Mouse (Mus musculus) heart, adult 9 months (tissue): ENCODE data around the gene Phf20.

Experiments
- DNase-seq, 2 experiments: peaks; one replicate each; pipeline ENCODE4 v3.0.0; 2022; ENCODE audit warnings: low spot score in 2 of 2

Gene Phf20

DNA sequence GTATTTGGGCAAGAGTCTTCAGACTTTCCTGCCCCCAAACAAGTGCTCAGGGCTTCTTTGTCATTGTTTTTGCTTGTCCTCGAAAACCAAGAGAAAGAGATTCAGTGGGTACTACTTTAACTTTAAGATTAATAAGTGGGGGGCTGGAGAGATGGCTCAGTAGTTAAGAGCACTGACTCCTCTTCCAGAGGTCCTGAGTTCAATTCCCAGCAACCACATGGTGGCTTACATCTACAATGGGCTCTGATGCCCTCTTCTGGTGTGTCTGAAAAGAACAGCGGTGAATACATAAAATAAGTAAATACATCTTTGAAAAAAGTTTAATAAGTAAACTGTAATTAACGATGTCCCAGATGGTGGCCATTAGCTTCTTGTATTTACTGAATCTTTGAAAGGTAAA lies 116.9 kb downstream of the Phf20 start:
- DNase-seq = no peak

DNA sequence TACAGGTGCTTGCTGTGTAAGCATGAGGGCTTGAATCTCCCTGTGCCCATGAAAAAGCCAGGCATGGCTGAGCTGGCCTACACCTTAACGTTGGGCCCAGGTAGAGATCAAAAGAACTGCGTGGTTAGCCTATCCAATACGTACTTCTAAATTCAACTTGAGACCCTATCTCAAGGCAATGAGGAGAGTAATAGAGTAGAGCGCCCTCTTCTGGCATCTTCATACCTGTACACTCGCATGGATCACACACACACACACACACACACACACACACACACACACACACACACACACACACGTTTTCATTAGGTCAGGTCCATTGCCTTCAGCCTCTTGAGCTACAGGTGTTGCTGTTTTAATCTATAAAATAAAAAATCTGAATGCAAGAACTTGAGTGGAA lies 118.5 kb downstream of the Phf20 start:
- no peak for DNase-seq

DNA sequence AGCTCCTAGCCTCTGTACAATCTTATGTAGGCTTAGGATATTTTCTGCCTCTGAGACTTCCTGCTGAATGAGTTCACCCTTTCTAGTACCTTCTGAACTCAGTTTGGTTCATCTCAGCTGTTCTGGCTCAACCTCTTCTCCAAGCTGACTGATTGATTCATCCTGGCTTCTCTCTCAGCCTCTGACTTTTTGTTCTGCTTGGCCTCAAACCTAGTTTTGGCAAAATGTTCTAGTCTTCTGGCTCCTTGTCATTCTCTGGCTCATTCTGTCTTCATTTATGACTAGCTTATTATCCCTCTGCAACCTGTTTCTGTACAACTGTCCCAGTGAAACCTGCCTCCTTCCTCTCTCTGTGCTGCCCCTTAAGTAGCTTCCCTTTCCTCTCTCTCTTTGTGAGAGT lies 122.2 kb downstream of the Phf20 start:
- DNase-seq = peak in 1 of 2 experiments; percentile 57

DNA sequence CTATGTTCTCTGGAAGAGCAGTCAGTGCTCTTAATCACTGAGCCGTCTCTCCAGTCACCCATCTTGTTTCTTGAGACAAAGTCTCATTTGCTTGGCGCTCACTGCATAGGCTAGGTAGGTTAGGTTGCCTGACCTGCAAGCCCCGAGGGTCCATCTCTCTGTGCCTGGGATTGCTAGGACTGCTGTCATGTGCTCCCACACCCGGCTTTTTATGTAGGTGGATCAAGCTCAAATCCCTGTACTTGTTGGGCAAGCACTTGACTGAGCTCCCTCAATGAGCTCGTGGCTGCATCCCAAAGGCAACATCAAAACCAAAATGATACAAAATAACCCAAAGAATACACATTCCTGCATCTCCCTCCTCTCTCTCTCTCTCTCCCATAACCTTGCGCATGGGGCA lies 125.3 kb downstream of the Phf20 start:
- DNase-seq = no peak

DNA sequence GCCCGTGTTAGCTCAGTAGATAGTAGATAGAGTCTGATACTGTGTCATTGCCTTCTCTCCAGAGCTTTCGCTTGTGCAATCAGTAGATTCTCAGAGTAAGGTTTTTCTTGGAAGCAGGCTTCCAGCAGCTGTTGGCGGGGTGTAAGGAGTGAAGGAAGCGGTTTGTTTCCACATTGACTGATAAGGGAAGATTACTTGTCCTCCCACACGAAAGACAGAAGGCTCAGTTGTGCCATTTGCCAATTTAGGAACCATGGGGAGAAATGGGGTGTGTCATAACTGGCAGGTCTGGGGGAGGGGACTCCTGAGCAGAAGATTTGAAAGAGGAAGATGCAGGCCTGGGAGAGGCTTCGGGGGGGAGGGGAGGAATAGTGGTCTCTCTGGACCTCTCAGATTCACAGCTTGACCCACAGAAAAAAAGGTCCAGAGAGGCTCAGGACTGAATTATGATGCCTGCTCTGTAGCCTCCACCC lies 127.9 kb downstream of the Phf20 start:
- peak; percentile 75 to 78 for DNase-seq

DNA sequence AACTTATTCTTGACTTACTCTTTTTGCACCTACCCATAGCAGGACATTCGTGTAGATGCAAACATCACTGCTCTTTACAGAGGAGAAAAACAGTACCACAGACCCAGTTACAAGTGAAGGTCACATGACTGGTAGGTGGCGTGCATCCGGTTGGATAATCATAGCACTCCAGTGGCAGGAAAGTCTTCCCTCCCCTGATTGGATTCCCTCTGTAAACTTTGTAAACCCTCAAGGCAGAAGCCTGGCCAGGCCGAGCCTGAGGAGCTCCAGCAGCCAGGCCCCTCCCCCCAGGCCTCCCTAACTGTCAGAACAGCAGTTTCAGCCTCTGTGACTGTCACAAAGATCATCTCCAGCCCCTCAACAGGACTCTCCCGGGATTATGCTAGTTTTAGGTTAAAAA lies 128.4 kb downstream of the Phf20 start:
- peak; percentile 59 to 68 for DNase-seq

DNA sequence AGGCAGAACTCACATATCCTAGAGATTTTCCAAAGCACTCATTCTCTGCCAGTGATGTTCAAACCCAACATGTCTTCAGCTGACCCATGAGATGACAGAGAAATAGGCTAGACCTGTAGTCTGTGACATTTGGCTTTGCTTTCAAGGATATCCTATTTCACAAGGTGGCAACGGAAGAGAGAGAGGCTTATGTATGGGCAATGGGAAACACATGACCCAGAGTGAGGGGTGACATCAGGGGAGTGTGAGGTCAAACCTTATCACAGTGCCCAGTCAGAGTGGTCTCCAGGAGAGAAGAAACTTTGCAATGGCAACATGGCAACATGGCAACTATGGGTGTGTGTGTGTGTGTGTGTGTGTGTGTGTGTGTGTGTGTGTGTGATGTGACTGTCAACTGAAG lies 134.4 kb downstream of the Phf20 start:
- DNase-seq = no peak

DNA sequence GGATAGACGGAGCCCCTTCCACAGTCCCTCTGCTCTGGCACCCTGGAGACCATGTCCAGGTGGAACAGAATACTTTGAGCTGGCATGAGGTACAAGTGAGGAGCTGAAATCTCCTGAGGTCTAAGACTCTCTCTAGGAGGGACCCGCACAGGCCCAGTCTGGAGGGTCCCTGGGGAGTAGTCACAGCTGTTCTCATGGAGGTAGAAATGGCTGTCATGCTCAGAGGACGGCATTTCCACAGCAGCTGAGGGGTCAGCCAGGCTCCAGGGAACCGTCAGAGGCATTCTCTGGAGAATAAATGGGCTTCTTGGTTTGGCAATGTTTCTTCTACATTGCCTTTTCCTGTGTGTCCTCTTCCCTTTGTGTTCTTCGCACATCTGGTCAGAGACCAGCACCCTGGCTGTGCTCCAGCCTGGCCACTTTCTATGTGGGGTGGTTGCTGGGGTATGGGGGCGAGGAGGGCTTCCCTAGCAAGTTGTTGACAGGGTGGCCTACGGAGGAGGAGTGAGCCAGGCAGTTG lies 135.2 kb downstream of the Phf20 start:
- no peak for DNase-seq

DNA sequence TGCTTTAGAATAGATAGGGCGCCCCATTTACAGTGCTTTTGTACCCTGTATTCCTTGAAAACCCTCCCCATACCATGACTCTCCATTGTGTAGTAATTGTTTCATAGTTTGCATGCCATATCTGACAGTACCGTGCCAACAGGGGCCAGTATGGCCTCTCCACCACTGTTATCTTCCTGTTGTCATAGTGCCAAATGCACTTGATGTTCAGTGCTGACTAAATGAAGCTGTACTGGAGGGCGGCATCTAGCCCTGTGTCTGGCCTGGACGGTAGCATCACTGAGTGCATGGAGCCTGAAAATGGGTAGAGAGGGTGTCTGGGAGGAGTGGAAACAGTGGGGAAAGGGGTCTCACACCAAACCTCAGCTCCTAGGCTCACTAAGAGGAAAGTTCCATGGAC lies 143.8 kb downstream of the Phf20 start:
- no peak for DNase-seq

DNA sequence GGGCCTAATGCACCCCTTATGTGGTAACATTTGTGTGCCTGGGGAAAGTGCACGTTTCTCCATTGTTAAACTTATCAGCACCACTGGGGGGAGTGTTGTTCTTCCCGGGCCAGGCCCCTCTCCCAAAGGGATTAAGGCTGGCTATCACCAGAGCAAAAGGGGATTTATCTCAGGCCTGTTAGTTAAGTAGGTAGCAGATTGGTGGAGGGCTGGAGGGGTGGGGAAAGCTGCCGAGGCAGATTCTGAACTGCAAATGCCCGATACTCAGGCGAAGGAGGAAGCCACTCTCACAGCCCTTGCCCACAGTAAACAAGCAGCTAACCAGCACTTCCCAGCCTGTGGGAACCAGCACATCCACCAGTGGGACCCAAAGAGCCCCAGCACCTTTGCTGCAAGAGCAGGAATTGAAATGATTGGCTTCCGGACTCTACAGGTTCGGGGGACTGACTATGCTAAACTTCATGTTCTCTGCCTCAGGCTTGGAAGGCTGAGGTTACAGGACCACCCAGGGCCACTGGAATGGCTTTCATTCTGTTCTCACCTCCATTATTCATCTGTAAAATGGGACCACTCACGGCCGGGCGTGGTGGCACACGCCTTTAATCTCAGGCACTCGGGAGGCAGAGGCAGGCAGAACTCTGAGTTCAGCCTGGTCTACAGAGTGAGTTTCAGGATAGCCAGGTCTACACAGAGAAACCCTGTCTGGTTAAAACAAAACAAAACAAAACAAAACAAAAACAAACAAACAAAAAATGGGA lies 148.7 kb downstream of the Phf20 start:
- no peak for DNase-seq

DNA sequence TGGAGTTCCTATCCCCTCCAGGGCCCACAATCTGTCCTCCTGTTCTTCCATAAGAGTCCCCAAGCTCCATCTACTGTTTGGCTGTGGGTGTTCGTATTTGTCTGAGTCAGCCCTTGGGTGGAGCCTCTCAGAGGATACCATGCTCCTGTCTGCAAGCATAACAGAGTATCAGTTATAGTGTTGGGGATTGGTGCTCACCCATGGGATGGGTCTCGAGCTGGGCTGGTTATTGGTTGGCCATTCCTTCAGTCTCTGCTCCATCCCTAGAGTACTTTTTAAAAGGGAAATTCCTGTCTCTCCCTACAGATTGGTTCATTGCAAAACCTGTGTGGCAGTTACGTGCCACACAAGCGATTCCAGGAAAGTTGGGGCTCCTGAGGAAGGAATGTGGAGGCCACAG lies 152.5 kb downstream of the Phf20 start:
- DNase-seq = no peak

DNA sequence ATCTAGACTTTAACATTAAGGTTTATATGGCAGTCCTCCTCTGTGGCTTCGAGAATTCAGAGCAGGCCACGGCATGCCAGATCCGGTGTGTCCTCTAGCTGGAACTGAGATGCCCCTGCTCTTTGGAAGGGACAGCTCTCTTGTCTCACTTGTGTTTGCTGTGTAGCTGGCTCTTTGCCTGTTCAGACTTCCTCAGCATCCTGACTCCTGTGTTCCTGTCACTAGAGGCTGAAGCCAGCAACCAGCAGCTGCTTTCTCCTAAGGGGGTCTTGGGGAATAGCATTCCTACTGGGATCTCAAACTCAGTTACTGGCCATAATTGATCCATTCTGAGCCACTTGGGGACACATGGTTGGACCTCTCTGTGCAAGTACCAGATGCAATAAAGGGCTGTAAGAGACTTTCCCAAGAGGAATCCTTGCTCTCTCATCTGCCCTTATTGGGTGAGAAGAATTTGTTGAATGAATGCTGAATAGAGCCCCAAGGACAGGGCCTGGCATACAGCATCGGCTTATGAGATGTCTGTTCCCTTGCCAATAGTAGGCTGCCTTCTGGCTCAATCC lies 153.1 kb downstream of the Phf20 start:
- DNase-seq = no peak

DNA sequence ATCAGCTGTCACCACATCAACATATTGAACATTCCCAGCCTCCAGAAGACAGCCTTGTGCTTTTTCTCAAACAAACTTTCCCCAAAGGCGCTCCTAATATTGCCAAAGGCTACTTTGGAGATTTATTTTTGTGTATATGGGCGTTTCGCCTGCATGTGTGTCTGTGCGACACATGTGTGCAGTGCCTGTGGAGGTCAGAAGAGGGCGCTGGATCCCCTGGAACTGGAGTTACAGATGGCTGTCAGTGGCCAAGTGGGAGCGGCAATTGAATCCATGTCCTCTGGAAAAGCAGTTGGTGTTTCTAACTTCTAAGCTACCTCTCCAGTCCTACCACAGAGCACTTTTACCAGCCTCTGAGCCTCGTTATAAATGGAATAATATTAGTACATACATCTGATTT lies 155.0 kb downstream of the Phf20 start:
- DNase-seq = no peak

DNA sequence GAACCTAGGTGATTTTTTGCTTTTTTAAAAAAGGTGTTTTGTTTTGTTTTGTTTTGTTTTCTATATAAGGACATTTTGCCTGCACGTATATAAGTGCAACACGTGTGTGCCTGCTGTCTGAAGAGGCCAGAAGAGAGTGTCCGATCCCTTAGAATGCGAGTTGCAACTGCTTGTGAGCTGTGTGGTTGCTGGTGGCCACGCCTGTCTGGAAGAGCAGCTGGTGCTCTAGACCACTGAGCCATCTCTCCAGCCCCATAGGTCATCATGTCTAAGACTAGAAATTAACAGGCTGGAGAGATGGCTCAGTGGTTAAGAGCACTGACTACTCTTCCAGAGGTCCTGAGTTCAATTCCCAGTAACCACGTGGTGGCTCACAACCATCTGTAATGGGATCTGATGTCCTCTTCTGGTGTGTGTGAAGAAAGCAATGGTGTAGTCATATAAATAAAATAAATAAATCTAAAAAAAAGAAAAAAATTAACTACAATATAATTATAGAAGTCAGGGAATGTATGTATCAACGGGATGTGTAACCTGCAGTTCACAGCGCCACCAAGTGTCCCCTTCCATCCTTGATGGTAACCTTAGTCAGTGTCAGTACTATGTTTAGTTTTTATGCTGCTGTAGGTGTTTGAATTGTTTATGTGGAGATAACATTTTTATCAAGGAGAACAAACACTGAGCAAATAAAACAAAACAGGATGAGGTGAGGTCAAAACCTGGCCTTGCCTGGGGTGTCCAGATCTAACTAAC lies 156.3 kb downstream of the Phf20 start:
- no peak for DNase-seq

DNA sequence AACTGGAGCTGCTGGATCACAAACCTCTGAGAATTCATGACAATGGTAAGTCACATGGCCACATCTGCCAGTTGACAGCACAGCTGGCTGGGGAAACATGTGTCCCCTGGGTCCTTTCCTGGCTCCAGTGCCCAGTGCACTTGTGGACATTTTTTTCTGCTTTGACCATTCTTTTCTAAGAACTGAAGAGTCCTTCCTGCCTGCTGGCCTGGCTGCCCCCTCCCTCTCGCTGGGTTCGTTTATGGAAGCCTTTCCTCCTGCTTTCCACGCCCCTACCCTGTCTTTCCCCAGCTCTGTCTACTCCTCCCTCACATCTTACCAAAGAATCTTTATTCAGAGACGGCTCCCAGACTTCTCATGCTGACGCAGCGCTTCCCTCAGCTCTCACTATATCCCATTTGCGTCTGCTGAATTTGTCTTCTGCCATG lies 157.0 kb downstream of the Phf20 start:
- DNase-seq = peak; percentile 54 to 68

DNA sequence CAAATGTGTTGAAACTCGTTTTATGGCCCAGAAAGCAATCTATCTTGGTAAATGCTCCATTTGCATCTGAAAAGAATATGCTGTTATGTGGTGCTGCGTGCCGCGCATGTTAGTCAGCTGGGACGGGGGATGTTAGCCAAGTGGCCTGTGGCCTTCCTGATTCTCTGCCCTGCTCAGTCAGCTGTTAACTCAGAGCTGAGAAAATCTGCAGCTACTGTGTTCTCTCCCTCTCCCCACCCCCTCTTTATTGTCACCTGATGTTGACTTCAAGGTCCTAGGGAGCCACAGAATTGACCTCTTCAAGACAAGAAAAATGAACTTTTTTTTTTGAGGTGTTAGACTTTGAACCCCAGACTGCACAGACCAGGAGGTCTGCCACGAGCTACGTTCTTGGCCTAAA lies 159.8 kb downstream of the Phf20 start:
- DNase-seq = peak in 1 of 2 experiments; percentile 6
